Mouse (Mus musculus): ENCODE measurements at regions not wholly inside any gene's neighbourhood (a gene's known extent, or its start where the extent isn't known, plus 50 kb on each side); places are given as distances from the start of the nearest gene placed in this dataset.

DNA sequence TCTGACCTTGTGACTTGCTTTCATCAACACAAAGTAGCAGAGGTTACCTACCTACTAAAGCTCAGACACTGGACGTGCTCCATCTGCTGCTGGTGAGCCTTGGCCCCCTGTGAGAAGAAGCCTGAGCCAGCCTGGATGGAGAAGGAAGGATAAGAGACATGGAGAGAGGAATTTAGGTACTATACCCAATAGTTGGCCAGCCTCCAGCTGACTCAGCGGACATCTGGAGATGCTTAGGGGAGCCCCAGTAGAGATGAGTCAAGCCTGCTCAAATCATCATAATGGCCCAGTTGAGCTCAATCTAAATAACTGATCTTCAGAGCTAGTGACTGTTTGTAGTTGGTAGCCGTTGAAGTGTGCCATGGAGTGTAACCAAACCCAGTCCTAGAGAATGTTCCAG lies 53.7 kb upstream of the Ripply2 start:
- DNase-seq (ENCODE audit: low spot score), result peak; percentile 50

DNA sequence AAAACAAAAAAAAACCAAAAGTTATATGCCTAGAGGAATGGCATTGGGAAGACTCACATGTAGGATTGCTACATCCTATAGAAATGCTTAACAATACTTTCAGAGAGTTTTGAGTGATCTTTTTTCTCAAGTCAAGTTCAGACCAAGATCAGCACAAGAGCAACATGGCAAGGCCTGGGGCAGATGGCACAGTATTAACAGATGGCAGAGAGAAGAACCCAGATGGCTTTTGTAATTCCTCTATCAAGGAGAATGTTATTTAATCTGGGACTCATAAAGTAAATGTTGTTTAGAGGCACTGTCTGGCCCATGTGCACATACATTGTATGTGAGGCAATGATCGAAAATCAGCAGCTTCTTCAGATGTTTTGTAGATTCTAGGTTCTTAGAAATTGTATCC lies 58.3 kb upstream of the Ripply2 start:
- DNase-seq (ENCODE audit: low spot score), result no peak

- no peak for DNase-seq (ENCODE audit: low spot score)
These were observed 59.6 kb upstream of the Ripply2 start for GRCm38 (mm10) chr9:86955720-86956119.

DNA sequence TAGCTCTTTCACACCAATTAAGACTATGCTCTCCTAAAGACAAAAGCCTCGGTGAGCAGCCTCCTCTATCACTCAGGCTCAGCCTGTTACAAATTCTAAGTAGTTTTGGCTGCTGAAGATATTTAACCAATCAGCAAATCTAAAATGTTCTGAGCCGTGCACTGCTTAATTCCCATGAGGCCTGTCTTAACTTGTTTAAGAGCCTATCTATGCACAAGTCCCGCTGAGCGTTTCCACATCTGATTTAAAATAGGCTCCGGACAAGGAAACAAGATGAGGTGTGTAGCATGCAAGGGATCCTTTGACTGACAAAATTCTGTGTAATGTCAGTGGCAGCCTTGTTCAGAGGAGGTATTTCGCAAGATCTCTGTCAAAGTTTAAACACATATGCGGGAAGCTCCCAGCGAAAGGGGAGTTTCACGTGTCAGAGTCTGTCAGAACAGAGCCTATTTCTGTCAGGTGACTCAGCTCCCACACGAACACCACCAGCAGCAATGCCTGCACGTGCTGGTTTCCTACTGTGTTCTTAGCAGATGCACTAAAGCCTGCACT lies 63.3 kb upstream of the Ripply2 start:
- DNase-seq (ENCODE audit: low spot score), result no peak

DNA sequence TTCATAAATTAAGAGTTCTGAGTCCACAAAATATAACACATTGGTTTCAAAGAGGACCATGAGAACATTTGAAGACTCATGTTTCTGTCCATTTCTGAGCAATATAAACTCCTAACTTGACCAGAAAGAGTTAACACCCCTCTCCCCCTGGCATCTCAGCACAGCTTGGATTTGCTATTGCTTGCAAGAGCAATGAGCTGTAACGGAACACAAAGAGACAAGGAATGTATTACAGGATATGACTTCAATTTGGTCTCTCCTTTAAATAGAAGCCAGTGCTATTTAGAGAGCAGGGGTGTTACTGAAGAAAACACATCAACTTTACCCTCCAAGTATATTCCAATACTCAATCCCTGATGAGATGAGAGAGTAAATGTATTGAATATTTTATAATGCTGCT lies 65.5 kb upstream of the Ripply2 start:
- DNase-seq (ENCODE audit: low spot score), result no peak

DNA sequence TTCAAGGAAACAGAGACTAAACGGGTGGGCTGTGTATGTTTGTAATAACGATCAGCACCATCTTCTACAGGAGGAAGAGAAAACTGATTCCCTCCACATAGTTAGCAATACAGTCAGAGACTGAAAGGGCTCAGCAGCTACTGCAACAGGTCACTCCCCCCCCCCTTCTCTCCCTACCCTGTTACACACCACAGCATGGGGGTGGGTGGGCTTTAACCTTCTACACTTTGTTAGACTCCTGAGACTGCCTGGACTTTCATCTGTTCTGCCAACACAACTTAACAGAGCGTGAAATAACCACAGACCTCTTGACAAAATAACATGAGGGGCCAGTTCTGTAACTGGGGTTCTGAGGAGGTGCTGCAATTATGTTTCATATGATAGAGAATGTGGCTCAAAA lies 50.7 kb upstream of the Snap91 start:
- no peak for DNase-seq (ENCODE audit: low spot score)
